8 mouse cellular contexts compared by ENCODE assay signal in the genomic region with DNA sequence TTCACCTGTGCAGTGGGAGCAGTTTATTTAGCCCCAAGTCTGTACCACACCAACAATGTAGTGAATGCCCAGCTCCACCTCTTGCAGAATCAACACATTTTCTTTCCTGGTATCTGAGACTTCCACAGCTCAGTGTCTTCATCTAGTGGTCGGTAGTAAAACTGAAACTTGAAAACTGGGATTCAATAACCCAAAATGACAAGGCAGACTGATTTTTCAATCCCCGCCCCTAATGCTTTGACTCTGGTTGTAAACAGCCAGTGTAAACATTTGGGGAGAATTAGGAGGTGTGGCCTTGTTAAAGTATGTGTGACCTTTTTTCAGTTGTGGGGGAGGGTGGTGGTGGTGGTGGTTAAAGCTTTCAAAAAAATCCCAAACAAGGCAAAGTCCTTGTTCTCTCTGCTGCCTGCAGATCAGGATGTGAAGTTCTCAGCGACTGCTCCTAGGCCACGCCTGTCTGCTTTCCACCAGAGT. TPM values are rescaled to one million over a fixed set of nuclear protein-coding genes. Genes with fewer than 3 reads are reported as not detected.
DNase-seq lines count a peak whose midpoint lies in the region; ATAC-seq lines count a peak whose summit lies in the region.
"Had no signal": no experiment of that assay in that cellular context is flagged by ENCODE, and none has a peak within 500 bp of the region (broad histone marks: within the 10 kb centered on the region; RNA-seq: fewer than 3 reads in every experiment).

No protein-coding gene starts in this region.

- H3K4me2 ChIP-seq in intestine, embryonic 14.5 days (ENCODE audit: low read length), result no peak overlapping the region
- H3K4me2 ChIP-seq: neural tube, embryonic 12.5 days had no signal

- H3K27ac ChIP-seq in intestine, embryonic 14.5 days (ENCODE audit: low read depth), result peak overlapping the region; percentile 34; the same call in 1 of the 2 replicates
- H3K27ac ChIP-seq: neural tube, embryonic 12.5 days had no signal

- H3K9ac ChIP-seq in intestine, embryonic 14.5 days (ENCODE audit: low read length), result no peak overlapping the region
- H3K9ac ChIP-seq: neural tube, embryonic 12.5 days had no signal

- H3K9me3 ChIP-seq in intestine, embryonic 14.5 days (ENCODE audit: control insufficient read depth, low read length), result no peaks in the 10 kb centered on the region
- H3K9me3 ChIP-seq: neural tube, embryonic 12.5 days had no signal

- DNase-seq in layer of hippocampus, adult 9-10 months (ENCODE audit: low spot score), result peak; percentile 21
- no peak for DNase-seq in layer of hippocampus, adult 9-11 months
- DNase-seq in brain, adult 2 months (ENCODE audit: low read depth, low spot score), result peak; percentile 69
- no peak for DNase-seq in intestine, embryonic 14.5 days (ENCODE audit: low spot score)
- peak; percentile 8 to 35 for DNase-seq in lung, adult 18-20 months
- DNase-seq in yolk sac, embryonic 10.5 days (ENCODE audit: low spot score), result peak; percentile 67
- DNase-seq in cerebellum, adult 18-20 months, result no peak

- H3K4me3 ChIP-seq in intestine, embryonic 14.5 days (ENCODE audit: low read depth, low read length), result no peak overlapping the region
- H3K4me3 ChIP-seq: neural tube, embryonic 12.5 days had no signal

- no peaks in the 10 kb centered on the region for H3K27me3 ChIP-seq in intestine, embryonic 14.5 days (replicated peaks; ENCODE audit: control insufficient read depth, insufficient read depth, low read length)
- H3K27me3 ChIP-seq: neural tube, embryonic 12.5 days had no signal

- no peaks in the 10 kb centered on the region for H3K36me3 ChIP-seq in intestine, embryonic 14.5 days (ENCODE audit: control insufficient read depth, insufficient read depth, low read length)
- H3K36me3 ChIP-seq: neural tube, embryonic 12.5 days had no signal

- H3K4me1 ChIP-seq in intestine, embryonic 14.5 days (replicated peaks; ENCODE audit: control insufficient read depth, insufficient read depth, low read length), result no peaks in the 10 kb centered on the region
- H3K4me1 ChIP-seq: neural tube, embryonic 12.5 days had no signal

- ATAC-seq in intestine, embryonic 14.5 days (replicated peaks; ENCODE audit: low FRiP score, low TSS enrichment, low read depth), result peak; percentile 68

- 23% methylated on average over 4 of the region's 4 CpGs for WGBS in intestine, embryonic 14.5 days

RNA-seq across cellular contexts. Expression of a gene that starts 1.7 kb away (rescaled TPM):
- 0.09 TPM in 2 replicates for polyA plus RNA-seq in intestine, embryonic 14.5 days (2014; fragmentation: Nextera tagmentation; extraction: Ambion mirVana)

RNA-seq across cellular contexts. Expression of a gene that starts 45.4 kb away (rescaled TPM):
- polyA plus RNA-seq in intestine, embryonic 14.5 days (2014; fragmentation: Nextera tagmentation; extraction: Ambion mirVana), result 1.9 and 2.7 TPM in 2 replicates

Comparison
In these comparisons a context has a peak if more than half of its experiments do, and no peak if none do; other contexts are left out.
1. DNase-seq: peak in layer of hippocampus, adult 9-10 months (single experiment), brain, adult 2 months (single experiment), lung, adult 18-20 months (2 of 2) and yolk sac, embryonic 10.5 days (single experiment); none in layer of hippocampus, adult 9-11 months (single experiment), intestine, embryonic 14.5 days (single experiment) and cerebellum, adult 18-20 months (0 of 2).